Mouse (Mus musculus): ENCODE measurements at regions not wholly inside any gene's neighbourhood (a gene's known extent, or its start where the extent isn't known, plus 50 kb on each side); places are given as distances from the start of the nearest gene placed in this dataset.

DNA sequence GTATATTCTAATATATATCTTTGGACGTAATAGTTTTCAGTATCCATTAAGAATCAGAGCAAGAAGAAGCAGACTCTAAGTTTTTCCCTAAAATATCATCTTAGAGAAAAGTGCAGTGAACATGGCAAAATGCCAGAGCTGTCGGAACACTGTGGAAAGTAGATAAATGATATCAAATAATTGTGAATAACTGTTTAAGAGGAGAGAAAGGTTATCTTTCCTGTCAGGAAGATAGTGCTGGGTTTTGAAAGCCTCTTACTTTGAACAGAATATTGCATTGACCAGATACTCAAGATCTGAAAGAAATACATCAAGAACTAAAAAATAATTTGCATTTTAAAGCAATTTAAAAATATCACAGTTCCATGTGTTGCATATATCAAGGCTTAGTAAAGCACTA, 1549.2 kb downstream of the Pcdh18 start:
- no peak for DNase-seq

DNA sequence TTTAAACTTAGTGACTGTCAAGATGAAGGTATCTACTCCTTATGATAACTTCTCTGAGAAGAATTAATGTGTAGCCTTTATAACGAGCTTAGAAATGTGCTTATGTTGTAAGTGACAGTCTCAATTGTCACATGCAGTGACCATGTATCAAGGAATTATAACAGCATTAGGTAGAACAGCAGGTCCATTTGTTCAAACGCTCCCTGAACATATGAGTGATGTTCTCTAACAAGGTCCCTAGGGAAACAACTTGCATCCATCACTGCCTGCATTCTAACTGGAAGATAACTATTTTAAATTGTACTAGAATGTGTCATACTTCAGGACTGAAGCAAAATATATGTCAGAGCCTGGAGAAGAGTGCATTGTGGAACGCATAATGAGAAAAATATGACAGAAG, 1562.8 kb downstream of the Pcdh18 start:
- DNase-seq: no peak

DNA sequence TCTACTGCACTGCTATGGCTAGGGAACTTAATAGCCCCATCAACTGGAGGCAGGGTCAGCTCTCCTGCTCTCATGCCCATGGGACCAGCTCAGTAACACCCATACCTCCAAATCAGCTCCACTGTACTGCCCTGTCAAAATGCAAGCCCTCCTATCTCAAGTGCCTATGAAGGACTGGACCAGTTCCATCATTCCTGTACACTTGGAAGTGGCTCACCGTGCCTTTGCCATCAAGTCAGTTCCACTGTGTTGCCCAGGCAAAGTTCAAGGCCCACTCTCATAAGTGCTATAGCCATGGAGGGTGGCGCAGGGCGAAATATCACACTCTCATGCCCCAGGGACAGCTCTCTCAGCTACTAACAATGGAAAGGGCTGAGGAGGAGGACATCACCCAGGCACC, 1612.2 kb downstream of the Pcdh18 start:
- no peak for DNase-seq

GRCm38 (mm10) chr3:48134938-48135337, 1622.2 kb downstream of the Pcdh18 start:
- no peak for DNase-seq

DNA sequence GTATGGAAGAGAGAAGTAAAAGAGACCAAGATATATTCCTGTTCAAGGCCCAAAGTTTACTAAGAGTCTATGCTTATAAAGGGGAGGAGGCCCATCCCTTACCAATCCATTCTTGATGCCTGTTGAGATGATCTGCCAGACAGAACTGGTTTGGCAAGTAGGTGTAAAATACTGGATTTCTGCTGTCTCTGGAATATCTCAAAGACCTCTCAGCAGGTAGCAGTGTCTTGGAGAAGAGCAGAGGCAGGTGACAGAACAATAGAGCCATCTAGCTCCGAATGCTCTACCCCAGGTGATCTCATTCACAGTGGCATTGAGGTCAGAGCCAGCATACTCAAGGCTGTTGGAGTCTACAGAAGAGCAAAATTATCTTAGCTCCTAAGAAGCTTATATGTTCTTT, 1632.9 kb downstream of the Pcdh18 start:
- no peak for DNase-seq

DNA sequence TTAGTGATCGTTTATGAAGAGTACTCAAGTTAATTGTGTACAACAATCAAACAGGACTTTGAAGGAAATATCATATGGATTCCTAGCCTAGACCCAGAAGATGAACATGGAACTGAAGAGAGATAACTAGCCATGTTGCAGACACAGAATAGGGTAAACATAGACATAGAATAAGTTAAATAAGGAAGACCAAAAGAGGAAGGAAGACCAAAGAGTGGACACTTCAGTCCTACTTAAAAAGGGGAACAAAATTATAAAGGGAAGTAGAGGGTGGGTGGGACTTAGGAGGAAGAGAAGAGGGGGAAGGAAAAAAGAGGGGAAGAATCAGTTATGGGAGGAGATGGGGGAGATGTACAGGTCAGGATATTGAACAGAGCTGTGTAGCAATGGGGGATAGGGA, 1652.8 kb upstream of the Pabpc4l start:
- DNase-seq: no peak

DNA sequence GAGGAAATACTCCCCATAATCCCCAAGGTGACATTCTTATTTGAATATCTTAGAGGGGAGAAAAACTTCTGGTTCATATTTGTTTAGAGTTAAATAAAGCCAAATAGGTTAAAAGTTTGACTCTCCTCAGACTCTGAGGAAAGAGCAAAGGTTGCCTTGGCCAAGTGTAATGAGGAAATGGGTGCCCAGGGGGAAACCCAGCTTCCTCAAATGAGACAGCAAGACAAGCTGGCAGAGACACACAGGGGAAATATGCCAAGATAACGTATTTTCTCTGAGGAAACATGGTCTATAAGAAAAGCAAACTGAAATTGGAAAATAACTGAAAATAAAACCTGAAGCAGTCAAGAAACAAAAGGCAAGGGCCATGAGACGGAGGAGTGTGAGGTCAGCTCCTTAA, 1632.6 kb upstream of the Pabpc4l start:
- DNase-seq: peak; percentile 50

DNA sequence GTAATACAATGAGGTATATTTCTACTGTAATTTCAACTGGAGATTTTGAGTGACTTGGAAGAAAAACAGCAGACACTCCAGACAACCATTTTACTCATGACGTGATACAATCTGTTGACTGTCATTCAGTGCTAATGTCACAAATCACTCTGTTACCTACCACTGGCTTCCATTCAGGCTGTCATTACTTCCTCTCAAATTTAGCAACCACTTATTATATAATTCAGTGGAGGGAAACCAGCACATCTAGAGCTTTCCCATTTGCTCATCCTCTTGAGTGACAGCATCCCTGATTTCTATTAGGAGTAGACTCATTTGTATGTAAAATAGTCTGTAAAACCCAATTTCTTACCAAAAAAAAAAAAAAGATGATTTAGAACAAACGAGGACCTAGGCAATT, 1627.3 kb upstream of the Pabpc4l start:
- no peak for DNase-seq

DNA sequence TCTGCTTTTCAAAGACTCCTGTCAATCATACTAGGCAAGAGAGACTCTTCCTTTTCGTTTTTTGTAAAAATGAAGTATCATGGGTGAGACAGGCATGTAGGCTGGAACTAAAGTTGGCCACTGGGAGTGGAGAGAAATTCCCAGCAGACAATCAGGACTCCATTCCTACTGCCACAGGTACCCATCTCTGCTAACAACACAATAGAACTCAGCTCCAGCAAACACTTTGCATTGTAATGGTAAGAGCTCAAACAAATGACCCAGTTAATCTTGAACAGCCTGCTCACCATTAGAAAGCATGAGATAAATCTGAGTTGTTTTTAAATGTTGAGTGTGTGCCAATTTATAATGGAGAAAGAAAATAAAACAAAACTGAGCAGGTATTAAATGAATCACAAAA, 1620.6 kb upstream of the Pabpc4l start:
- DNase-seq: no peak

Measured in adrenal gland, postnatal 14 days (tissue).